Mouse (Mus musculus) forebrain, embryonic 16.5 days (tissue): Measurements from ENCODE around the gene Ovol2. TPM values are rescaled to one million over a fixed set of nuclear protein-coding genes. Genes with fewer than 3 reads are reported as not detected.

Experiments
- ATAC-seq: fragments of 200-750 bp; cut with Nextera tagmentation; 2 replicates; pipeline ENCODE4 v1.8.0; 2017; ENCODE audit warnings: mild to moderate bottlenecking, moderate library complexity
- H3K27ac ChIP-seq: fragments of 300-500 bp; sonication (generic); 2 replicates; pipeline ENCODE4 v1.5.1; 2014; ENCODE audit warnings: low read length, control low read depth
- H3K27me3 ChIP-seq: fragments of 300-500 bp; sonication (generic); replicated peaks from 2 replicates; pipeline ENCODE4 v1.6.1; 2014; ENCODE audit warnings: low read length; ENCODE audit not compliant: control insufficient read depth, insufficient read depth
- H3K36me3 ChIP-seq: fragments of 300-500 bp; sonication (generic); 2 replicates; pipeline ENCODE4 v1.6.1; 2014; ENCODE audit not compliant: control insufficient read depth, insufficient read depth
- H3K4me1 ChIP-seq: fragments of 300-500 bp; sonication (generic); replicated peaks from 2 replicates; pipeline ENCODE4 v1.6.1; 2014; ENCODE audit warnings: low read length; ENCODE audit not compliant: control insufficient read depth, insufficient read depth
- H3K4me2 ChIP-seq: fragments of 300-500 bp; sonication (generic); 2 replicates; pipeline ENCODE4 v1.6.1; 2014; ENCODE audit warnings: mild to moderate bottlenecking, low read length, control low read depth
- H3K4me3 ChIP-seq: fragments of 300-500 bp; sonication (generic); replicated peaks from 2 replicates; pipeline ENCODE4 v1.5.1; 2014; ENCODE audit warnings: mild to moderate bottlenecking, low read length, control low read depth
- H3K9ac ChIP-seq: fragments of 300-500 bp; sonication (generic); replicated peaks from 2 replicates; pipeline ENCODE4 v1.6.1; 2014; ENCODE audit warnings: low read depth, low read length, control low read depth
- H3K9me3 ChIP-seq: fragments of 300-500 bp; sonication (generic); 2 replicates; pipeline ENCODE4 v1.6.1; 2016; ENCODE audit warnings: low read length; ENCODE audit not compliant: control insufficient read depth
- WGBS: fragments of 180-500 bp; shearing (Covaris S2); extraction: QIAGEN DNeasy Blood & Tissue Kit; methylation state at CpG from one replicate; pipeline ENCODE4 v1.1.7; 2014; 5-methylcytosine and 5-hydroxymethylcytosine counted together
- polyA plus RNA-seq: library from polyadenylated mRNA; unstranded; fragments of >200 nt; fragmentation: Nextera tagmentation; extraction: Ambion mirVana; gene quantifications from 2 replicates; pipeline ENCODE4 v1.2.1, GENCODE M21; 2015

Gene Ovol2
- polyA plus RNA-seq, 1 experiment from 2014 or later = not detected

GRCm38 (mm10) chr2:144299749-144300669 is 31.9 kb downstream of the Ovol2 start:
- no peak overlapping the region for H3K4me3 ChIP-seq
- H3K9ac ChIP-seq = no peak overlapping the region
- ATAC-seq = no peak
- H3K27me3 ChIP-seq = no peaks in the 10 kb centered on the region
- H3K9me3 ChIP-seq = no peaks in the 10 kb centered on the region
- WGBS = 75% methylated on average over 9 of the region's 9 CpGs
- no peaks in the 10 kb centered on the region for H3K4me1 ChIP-seq
- no peak overlapping the region for H3K4me2 ChIP-seq
- H3K36me3 ChIP-seq = no peaks in the 10 kb centered on the region
- no peak overlapping the region for H3K27ac ChIP-seq

DNA sequence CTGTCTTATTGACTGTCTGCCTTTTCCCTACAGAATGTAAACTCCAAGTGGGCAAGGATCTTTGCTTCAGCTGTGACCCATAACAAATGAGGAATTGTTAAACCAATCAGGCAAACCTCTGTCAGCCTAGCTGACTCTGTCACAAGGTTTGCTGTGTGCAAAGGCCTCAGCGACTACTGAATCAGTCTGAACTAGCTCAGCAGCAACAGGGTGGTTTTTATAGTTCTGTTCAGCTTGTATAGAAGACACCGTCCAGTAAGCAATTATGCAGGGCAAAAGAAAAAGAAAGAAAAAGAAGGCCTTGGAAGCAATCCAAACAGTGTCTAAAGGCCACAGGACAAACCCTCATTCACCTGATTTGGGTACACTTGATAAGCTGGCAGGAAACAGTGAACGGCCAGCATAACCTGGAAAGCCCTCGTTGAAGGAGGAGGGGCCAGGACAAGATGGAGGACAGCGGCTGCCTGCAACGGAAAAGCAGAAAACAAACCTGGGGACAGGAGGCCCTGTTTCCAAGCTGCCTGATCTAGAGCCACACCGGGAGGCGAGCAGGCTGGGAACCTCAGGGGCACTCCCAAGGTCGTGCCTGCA is 36.7 kb downstream of the Ovol2 start:
- H3K9ac ChIP-seq = no peak overlapping the region
- no peaks in the 10 kb centered on the region for H3K9me3 ChIP-seq
- no peaks in the 10 kb centered on the region for H3K4me1 ChIP-seq
- no peak for ATAC-seq
- 47% methylated on average over 9 of the region's 9 CpGs for WGBS
- H3K36me3 ChIP-seq = no peaks in the 10 kb centered on the region
- no peak overlapping the region for H3K27ac ChIP-seq
- H3K4me2 ChIP-seq = no peak overlapping the region
- H3K27me3 ChIP-seq = no peaks in the 10 kb centered on the region
- no peak overlapping the region for H3K4me3 ChIP-seq

DNA sequence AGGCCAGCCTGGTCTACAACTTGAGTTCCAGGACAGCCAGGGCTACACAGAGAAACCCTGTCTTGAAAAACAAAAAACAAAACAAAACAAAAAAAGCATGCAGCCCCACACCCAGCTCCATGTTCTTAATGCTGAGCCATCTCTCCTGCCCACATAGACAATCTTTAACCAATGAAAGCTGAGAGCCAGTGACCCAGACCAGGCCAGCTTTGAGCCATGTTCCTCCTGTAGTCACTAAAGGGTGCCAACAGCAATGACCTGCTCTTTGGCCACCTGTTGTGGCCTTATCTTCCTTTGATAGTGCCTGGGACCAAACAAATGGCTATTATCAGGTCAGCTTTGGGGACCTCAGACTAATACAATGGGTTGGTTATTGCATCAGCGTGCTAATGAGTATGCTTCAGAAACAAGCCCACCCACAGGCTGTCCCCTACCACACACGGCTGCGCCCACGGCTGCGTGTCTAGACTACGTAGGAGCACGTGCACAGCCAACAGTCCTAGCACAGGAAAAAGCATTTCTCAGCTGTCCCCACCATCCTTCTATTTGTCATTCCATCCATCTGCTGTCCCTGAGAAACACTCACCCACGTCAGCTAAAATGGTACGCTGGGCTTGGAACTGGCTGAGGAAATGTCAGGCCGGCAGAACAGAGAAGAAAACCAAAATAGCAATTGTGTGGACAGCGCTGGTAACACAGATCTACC is 40.2 kb downstream of the Ovol2 start:
- no peak for ATAC-seq
- Histone ChIP-seq H3K27me3 (no peaks in the 10 kb centered on the region), H3K9ac (no peak overlapping the region), H3K27ac (no peak overlapping the region), H3K4me2 (no peak overlapping the region), H3K9me3 (no peaks in the 10 kb centered on the region), H3K4me1 (no peaks in the 10 kb centered on the region), H3K4me3 (no peak overlapping the region), H3K36me3 (no peaks in the 10 kb centered on the region)
- WGBS = 85% methylated on average over 11 of the region's 11 CpGs

- Histone ChIP-seq H3K4me2 (no peak overlapping the region), H3K27ac (no peak overlapping the region), H3K9ac (no peak overlapping the region), H3K4me3 (no peak overlapping the region), H3K9me3 (no peaks in the 10 kb centered on the region), H3K27me3 (no peaks in the 10 kb centered on the region), H3K4me1 (no peaks in the 10 kb centered on the region), H3K36me3 (no peaks in the 10 kb centered on the region)
- 91% methylated on average over 7 of the region's 7 CpGs for WGBS
- no peak for ATAC-seq
These were observed 41.6 kb downstream of the Ovol2 start for GRCm38 (mm10) chr2:144290321-144290720.

DNA sequence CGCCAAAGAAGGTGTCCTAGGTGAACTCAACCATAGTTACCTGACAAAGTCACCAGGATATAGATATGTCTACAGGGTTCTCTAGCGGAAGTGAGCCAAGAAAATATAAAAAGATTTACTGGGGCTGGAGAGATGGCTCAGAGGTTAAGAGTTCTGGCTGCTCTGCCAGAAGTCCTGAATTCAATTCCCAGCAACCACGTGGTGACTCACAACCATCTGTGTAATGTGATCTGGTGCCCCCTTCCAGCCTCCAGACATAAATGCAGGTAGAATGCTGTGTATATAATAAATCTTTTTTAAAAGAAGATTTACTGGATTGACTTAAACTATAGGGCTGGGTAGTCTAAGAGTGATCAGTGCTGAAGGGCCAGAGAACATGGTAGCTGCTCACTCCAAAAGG is 50.5 kb downstream of the Ovol2 start:
- ATAC-seq = no peak
- WGBS = 70% methylated on average over 3 of the region's 3 CpGs
- Histone ChIP-seq H3K9ac (no peak overlapping the region), H3K9me3 (no peaks in the 10 kb centered on the region), H3K4me1 (no peaks in the 10 kb centered on the region), H3K27ac (no peak overlapping the region), H3K4me3 (no peak overlapping the region), H3K36me3 (no peaks in the 10 kb centered on the region), H3K27me3 (no peaks in the 10 kb centered on the region), H3K4me2 (no peak overlapping the region)

- 91% methylated on average over 3 of the region's 3 CpGs for WGBS
- H3K4me2 ChIP-seq = no peak overlapping the region
- H3K27ac ChIP-seq = no peak overlapping the region
- ATAC-seq = no peak
- no peaks in the 10 kb centered on the region for H3K36me3 ChIP-seq
- no peaks in the 10 kb centered on the region for H3K4me1 ChIP-seq
- H3K4me3 ChIP-seq = no peak overlapping the region
- H3K27me3 ChIP-seq = no peaks in the 10 kb centered on the region
- no peak overlapping the region for H3K9ac ChIP-seq
- no peaks in the 10 kb centered on the region for H3K9me3 ChIP-seq
These were observed 51.4 kb downstream of the Ovol2 start for GRCm38 (mm10) chr2:144280568-144280967.

DNA sequence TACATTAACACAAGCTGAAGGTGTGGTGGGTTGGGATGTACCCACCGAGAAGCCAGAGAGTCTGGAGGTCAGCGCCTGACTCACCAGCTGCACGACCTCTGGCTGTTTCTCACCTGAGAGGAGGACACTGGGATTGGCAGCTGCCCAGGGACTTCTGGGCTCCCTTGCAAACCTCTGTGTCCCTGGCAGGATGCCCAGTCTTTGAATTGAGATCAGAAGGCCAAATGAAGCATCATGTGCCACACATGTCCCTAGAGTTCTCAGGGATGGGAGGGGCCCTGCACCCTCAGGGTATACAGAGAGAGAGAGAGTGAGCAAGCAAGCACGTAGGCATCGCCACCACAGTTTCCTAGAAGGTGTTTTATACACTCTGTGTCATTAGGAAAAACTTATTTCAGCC is 52.2 kb downstream of the Ovol2 start:
- H3K4me3 ChIP-seq = no peak overlapping the region
- H3K27ac ChIP-seq = no peak overlapping the region
- no peaks in the 10 kb centered on the region for H3K27me3 ChIP-seq
- no peaks in the 10 kb centered on the region for H3K4me1 ChIP-seq
- H3K4me2 ChIP-seq = no peak overlapping the region
- 64% methylated on average over 5 of the region's 5 CpGs for WGBS
- H3K9ac ChIP-seq = no peak overlapping the region
- no peaks in the 10 kb centered on the region for H3K9me3 ChIP-seq
- H3K36me3 ChIP-seq = no peaks in the 10 kb centered on the region
- ATAC-seq = no peak

GRCm38 (mm10) chr2:144276885-144277284 is 55.1 kb downstream of the Ovol2 start:
- no peak overlapping the region for H3K4me2 ChIP-seq
- H3K9ac ChIP-seq = no peak overlapping the region
- no peak for ATAC-seq
- no peaks in the 10 kb centered on the region for H3K36me3 ChIP-seq
- H3K4me1 ChIP-seq = no peaks in the 10 kb centered on the region
- WGBS = 95% methylated on average over 3 of the region's 3 CpGs
- no peaks in the 10 kb centered on the region for H3K27me3 ChIP-seq
- no peaks in the 10 kb centered on the region for H3K9me3 ChIP-seq
- H3K4me3 ChIP-seq = no peak overlapping the region
- H3K27ac ChIP-seq = no peak overlapping the region

- Histone ChIP-seq H3K36me3 (no peaks in the 10 kb centered on the region), H3K4me1 (peaks cover 2% of the 10 kb centered on the region), H3K27me3 (no peaks in the 10 kb centered on the region), H3K27ac (no peak overlapping the region), H3K4me3 (no peak overlapping the region), H3K4me2 (no peak overlapping the region), H3K9ac (no peak overlapping the region), H3K9me3 (no peaks in the 10 kb centered on the region)
- 73% methylated on average over 8 of the region's 8 CpGs for WGBS
- no peak for ATAC-seq
These were observed 57.2 kb downstream of the Ovol2 start for GRCm38 (mm10) chr2:144274741-144275140.
